Mouse (Mus musculus): ENCODE measurements at regions not wholly inside any gene's neighbourhood (a gene's known extent, or its start where the extent isn't known, plus 50 kb on each side); places are given as distances from the start of the nearest gene placed in this dataset.
"Not testable (repeated sequence)": the region's sequence is repeated elsewhere in the genome, so short reads cannot be mapped to it uniquely, and the experiment has no call there.

- intact Hi-C loops (cut with DNase I) = no loop called here
These were observed 130.4 kb upstream of the Slc38a2 start for GRCm38 (mm10) chr15:96829941-96830340.

DNA sequence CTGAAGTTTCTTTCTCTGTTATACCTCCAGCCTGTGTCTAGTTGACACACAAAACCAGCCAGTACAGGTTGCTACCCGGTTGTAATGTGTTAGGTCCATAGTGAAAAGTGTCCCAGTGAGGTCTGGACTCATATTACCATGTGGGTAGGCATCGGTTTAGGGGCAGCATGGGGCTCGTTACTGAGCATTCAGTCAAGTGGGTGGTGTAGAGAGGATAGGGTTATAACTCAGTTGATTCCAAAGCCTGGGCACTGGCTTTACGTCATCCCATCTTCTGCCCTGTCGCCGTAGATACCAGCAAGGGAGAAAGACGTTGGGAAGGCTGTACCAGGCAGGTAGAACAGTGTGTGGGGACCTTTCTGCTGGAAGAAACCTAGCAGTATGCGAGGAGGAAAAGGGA is 129.2 kb upstream of the Slc38a2 start:
- intact Hi-C loops (cut with DNase I) = no loop called here

- intact Hi-C loops (cut with DNase I) = no loop called here
These were observed 128.4 kb upstream of the Slc38a2 start for GRCm38 (mm10) chr15:96827931-96828330.

DNA sequence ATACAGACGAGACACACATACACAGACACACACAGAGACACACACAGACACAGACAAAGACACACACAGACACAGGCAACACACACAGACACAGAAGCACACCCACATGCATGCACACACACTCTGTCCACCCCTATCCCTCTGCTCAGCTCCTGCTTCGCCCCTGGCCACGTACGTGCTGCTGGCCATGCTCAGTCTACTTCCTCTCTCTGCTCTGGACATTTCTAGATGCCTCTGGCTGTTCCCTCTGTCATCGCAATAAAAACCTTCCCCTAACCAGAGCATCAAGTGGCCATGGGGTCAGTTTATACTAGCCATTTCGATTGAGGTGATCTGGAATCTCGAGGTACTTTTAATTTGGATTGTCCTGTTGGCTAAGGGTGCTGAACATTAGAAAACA is 118.9 kb upstream of the Slc38a2 start:
- intact Hi-C loops (cut with DNase I) = no loop called here

DNA sequence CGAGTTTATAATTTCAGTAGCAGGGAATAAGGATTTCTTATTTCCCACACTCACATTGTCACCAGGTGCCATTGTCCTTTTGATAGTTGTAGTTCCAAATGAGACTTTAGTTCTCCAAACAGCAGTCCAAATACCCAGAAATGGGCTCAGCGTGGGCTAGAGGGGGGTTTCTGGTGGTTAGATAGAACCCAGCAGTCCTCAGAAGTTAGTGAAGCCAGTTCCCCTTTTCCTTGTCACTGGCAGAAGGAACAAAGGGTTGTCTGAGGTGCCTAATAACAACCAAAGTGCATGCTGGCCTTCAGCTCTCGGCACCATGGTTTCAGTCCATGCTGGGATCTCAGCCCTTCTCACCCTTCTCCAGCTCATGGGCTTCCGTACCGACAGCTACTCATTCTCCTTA is 118.1 kb upstream of the Slc38a2 start:
- intact Hi-C loops (cut with DNase I) = no loop called here

- intact Hi-C loops (cut with DNase I) = no loop called here
These were observed 117.6 kb upstream of the Slc38a2 start for GRCm38 (mm10) chr15:96816997-96817570.

GRCm38 (mm10) chr15:96813472-96813871 is 113.9 kb upstream of the Slc38a2 start:
- intact Hi-C loops (cut with DNase I) = no loop called here

DNA sequence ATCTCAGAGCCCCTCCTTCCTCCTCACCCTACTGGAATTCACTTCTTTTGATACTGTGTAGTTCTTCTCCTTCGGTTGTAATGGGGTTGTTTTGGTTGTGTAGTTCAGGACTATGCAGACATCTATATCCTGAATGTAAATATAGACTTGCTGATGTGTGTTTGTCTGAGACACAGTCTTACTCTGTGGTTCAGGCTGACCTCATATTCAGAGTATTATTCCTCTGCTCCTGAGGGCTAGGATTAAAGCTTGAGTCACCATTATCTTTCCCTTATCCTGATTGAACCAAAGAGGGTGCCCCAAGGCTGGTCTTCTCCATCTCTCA is 103.2 kb upstream of the Slc38a2 start:
- intact Hi-C loops (cut with DNase I) = no loop called here

- intact Hi-C loops (cut with DNase I) = no loop called here
These were observed 102.7 kb upstream of the Slc38a2 start for GRCm38 (mm10) chr15:96802034-96802728.

DNA sequence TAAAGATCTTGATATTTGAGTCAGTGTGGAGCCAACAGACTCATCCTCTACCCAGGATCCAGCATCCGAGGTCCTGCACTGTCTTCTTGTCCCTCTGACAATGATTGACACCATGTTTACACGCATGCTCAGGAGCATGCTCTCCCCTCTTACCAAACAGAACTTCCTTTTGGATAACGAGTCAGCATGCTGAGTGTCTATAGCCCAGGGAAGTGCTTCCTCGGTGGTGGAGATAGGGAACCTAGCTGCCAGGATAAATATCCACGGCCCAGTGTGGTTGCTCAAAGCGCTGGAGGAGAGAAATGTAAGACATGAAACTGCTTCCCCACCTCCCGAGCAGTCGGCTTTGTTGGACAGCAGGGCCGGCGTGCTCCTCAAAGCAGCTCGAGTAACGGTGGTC is 99.7 kb upstream of the Slc38a2 start:
- intact Hi-C loops (cut with DNase I) = no loop called here

DNA sequence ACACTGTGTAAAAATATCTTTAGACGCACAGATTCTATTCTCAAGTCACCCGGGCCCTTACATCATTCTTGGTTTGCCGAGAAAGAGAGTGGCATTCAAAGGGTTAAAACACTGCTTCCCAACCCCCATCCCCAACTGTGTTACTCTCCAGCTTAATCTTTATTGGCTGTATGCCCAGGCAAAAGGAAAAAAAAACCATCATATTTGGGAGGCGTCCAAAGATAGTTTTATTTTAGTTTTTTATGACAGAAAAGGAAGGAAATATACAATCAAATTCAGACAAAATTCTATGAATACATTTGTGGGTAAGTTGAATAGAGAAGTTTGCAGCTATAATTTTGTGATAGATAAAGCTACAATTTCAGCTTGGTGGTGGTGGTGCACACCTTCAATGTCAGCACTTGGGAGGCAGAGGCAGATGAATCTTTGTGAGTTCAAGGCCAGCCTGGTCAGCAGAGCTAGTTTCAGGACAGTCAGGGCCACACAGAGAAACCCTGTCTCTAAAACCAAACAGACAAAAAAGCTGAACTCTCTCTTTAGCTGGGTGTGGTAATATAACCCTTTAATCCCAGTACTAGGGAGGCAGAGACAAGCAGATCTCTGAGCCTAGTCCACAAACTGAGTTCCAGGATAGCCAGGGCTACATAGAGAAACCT is 98.2 kb upstream of the Slc38a2 start:
- intact Hi-C loops (cut with DNase I) = no loop called here

GRCm38 (mm10) chr15:96794177-96794719 is 94.7 kb upstream of the Slc38a2 start:
- intact Hi-C loops (cut with DNase I) = no loop called here

DNA sequence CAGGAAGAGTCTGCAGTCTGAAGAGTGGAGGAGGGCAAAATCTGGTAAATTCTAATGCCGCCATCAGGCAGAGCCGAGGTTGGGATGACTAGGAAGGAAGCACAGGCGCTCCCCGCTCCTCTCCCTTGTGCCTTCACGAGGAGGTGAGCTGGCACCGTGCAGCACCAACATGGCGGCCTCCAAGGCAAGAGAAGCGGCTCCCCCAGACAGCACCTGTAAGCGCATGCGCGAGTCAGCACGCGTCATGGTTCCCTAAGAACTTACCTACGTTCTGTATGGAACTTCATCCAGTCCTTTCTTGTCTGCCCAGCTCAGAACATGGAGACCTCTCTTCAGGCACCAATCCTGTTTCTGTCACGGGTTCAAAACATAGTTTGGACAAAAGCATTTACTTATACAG is 93.7 kb upstream of the Slc38a2 start:
- intact Hi-C loops (cut with DNase I) = no loop called here

DNA sequence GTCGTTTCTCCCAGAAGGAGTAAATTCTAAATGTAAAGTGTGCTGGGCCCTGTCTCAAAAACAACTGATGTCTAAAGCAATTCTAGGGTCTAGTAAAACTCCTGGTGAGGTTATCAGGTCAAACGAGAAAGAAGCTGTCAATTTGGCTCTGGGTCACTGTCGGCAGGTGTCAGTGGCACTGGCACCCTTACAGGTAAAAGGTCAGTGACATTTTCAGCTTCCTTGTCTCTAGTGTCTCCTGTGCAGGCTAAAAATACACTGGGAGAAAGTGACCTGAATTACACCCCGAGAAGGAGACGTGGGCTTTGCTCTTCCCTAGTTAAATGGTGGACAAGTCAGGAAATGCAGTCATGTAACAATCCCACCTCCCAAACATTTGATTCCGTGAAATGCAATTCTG is 91.8 kb upstream of the Slc38a2 start:
- intact Hi-C loops (cut with DNase I) = no loop called here

- intact Hi-C loops (cut with DNase I) = not testable (repeated sequence)
These were observed 88.4 kb upstream of the Slc38a2 start for GRCm38 (mm10) chr15:96787921-96788320.

GRCm38 (mm10) chr15:96784578-96784977 is 85.0 kb upstream of the Slc38a2 start:
- intact Hi-C loops (cut with DNase I) = no loop called here

GRCm38 (mm10) chr15:96781560-96781959 is 82.0 kb upstream of the Slc38a2 start:
- intact Hi-C loops (cut with DNase I) = no loop called here

- intact Hi-C loops (cut with DNase I) = no loop called here
These were observed 81.1 kb upstream of the Slc38a2 start for GRCm38 (mm10) chr15:96780606-96781005.

- intact Hi-C loops (cut with DNase I) = no loop called here
These were observed 79.8 kb upstream of the Slc38a2 start for GRCm38 (mm10) chr15:96779358-96779757.

DNA sequence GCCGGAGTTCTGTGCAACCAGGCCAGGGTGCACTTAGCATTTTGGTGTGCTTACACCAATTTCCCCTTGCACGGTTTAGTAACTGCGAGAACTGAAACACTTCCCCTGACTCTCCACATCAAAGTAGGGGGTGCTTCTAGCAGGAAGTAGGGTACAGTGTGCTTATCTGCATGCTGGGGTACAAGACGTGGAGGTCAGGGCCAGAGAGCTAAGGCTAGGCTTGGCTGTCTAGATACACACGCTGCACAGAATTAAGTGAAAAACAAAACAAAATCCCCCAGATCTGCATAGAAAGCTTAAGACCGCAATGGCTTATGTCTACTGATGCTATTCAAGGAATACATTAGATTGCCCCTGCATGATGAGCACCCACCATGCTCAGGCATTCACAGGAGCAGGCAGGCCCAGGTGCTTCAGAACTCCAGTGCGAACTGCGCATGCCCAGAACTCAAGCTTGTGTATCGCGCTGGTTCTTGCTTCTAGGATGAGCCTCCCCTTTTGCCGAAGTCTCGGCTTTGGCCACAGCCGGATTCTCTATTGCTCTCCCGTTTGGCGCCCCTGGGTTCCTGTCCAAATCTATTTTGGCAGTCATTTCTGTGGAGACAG is 78.9 kb upstream of the Slc38a2 start:
- intact Hi-C loops (cut with DNase I) = no loop called here

GRCm38 (mm10) chr15:96776476-96777075 is 77.0 kb upstream of the Slc38a2 start:
- intact Hi-C loops (cut with DNase I) = no loop called here

DNA sequence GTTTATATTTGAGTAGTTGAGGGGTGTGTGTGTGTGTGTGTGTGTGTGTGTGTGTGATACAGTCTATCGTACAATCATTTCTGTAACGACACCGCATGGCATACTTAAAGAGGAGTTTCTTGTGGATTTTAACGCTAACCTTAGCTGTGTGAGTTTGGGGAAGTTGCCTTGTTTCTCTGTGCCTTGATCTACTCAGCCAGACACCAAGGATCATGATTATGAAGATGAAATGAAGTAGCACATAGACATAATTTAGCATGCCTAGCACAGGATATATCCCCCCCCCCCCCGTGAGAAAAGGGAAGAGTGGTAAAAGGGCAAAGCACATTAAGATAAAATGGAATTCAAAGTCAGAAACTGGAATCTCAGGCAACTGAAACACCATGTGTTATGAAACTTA is 75.6 kb upstream of the Slc38a2 start:
- intact Hi-C loops (cut with DNase I) = no loop called here

Data from adrenal gland (tissue).